Comparison of ENCODE assay signal across 24 mouse cellular contexts in genomic region chr8:103561606-103562005, GRCm38 (mm10).
"Had no signal": no experiment of that assay in that cellular context is flagged by ENCODE, and none has a peak within 500 bp of the region (broad histone marks: within the 10 kb centered on the region; RNA-seq: fewer than 3 reads in every experiment).

No protein-coding gene starts in this region.

- H3K9ac ChIP-seq: heart, embryonic 12.5 days; hindbrain, embryonic 12.5 days; hindbrain, embryonic 14.5 days; intestine, embryonic 15.5 days; kidney, embryonic 15.5 days; limb, embryonic 12.5 days had no signal

- H3K27me3 ChIP-seq: heart, embryonic 12.5 days; hindbrain, embryonic 12.5 days; intestine, embryonic 15.5 days; kidney, embryonic 15.5 days; limb, embryonic 12.5 days had no signal

- H3K27ac ChIP-seq: gastrocnemius, adult 2 months; heart, embryonic 10.5 days; hindbrain, embryonic 10.5 days; hindbrain, embryonic 12.5 days; hindbrain, embryonic 14.5 days; intestine, embryonic 15.5 days; kidney, embryonic 15.5 days; kidney, postnatal 0 days; layer of hippocampus, adult 2 months; left cerebral cortex, adult 2 months; limb, embryonic 10.5 days; limb, embryonic 12.5 days had no signal

- ATAC-seq: forebrain, embryonic 16.5 days; hindbrain, embryonic 16.5 days; inflammation-experienced regulatory T-cells, adult 6 months; intestine, embryonic 15.5 days; intestine, postnatal 0 days had no signal

- DNase-seq: gastrocnemius, adult 2 months; gastrocnemius, postnatal 10 days; gastrocnemius, postnatal 25 days; heart, adult 18-20 months; heart, postnatal 10 days; heart, postnatal 4 days; kidney, adult 2 months; kidney, adult 9 months had no signal

- H3K4me2 ChIP-seq: heart, embryonic 12.5 days; hindbrain, embryonic 12.5 days; hindbrain, embryonic 14.5 days; intestine, embryonic 15.5 days; kidney, embryonic 15.5 days; limb, embryonic 12.5 days had no signal

- H3K4me1 ChIP-seq: heart, embryonic 10.5 days; heart, embryonic 12.5 days; hindbrain, embryonic 10.5 days; hindbrain, embryonic 12.5 days; intestine, embryonic 15.5 days; kidney, embryonic 15.5 days; limb, embryonic 10.5 days; limb, embryonic 12.5 days had no signal

- H3K36me3 ChIP-seq: heart, embryonic 10.5 days; heart, embryonic 12.5 days; hindbrain, embryonic 10.5 days; hindbrain, embryonic 12.5 days; intestine, embryonic 15.5 days; kidney, embryonic 15.5 days; limb, embryonic 10.5 days; limb, embryonic 12.5 days had no signal

- H3K4me3 ChIP-seq: gastrocnemius, adult 2 months; heart, embryonic 10.5 days; heart, embryonic 12.5 days; hindbrain, embryonic 10.5 days; hindbrain, embryonic 12.5 days; intestine, embryonic 15.5 days; kidney, embryonic 15.5 days; layer of hippocampus, adult 2 months; left cerebral cortex, adult 2 months; limb, embryonic 10.5 days; limb, embryonic 12.5 days had no signal

- H3K9me3 ChIP-seq: heart, embryonic 10.5 days; heart, embryonic 12.5 days; hindbrain, embryonic 10.5 days; hindbrain, embryonic 12.5 days; intestine, embryonic 15.5 days; kidney, embryonic 15.5 days; limb, embryonic 10.5 days; limb, embryonic 12.5 days had no signal
